Mouse (Mus musculus): ENCODE measurements around the gene Fbxo4. TPM values are rescaled to one million over a fixed set of nuclear protein-coding genes. Genes with fewer than 3 reads are reported as not detected.

The Fbxo4 gene
- polyA plus RNA-seq, 1 experiment from 2014 or later = 18.8 TPM

DNA sequence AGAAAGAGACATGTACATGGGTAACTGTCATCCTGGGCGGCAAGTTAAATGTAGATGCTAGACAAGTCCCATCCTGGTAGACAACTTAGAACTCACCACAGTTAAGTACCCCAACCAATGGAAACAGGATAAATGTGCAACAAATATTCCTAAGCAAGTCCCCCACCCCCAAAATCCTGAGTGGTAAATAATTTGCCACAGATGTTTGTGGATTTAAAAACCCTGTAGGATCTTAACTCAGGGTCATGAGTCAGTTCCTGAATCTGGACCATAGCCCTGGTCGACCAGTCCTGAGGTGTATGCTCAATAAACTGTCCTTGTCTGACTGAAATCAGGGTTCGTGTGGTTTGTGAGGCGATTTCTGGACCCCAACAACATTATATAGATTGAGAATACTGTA is 45.9 kb downstream of the Fbxo4 start:
- no peak overlapping the region for H3K4me3 ChIP-seq (ENCODE audit: low read depth, low read length)
- no peak for TF ChIP-seq CTCF (IDR thresholded peaks at IDR 0.05; ENCODE audit: low read depth)
- H3K27me3 ChIP-seq (replicated peaks; ENCODE audit: control insufficient read depth, insufficient read depth, low read length) = no peaks in the 10 kb centered on the region
- H3K9me3 ChIP-seq (ENCODE audit: control insufficient read depth) = no peaks in the 10 kb centered on the region
- H3K36me3 ChIP-seq (ENCODE audit: control insufficient read depth, insufficient read depth) = no peaks in the 10 kb centered on the region
- no peak overlapping the region for H3K9ac ChIP-seq (ENCODE audit: low read depth, low read length)
- WGBS = 86% methylated on average over 4 of the region's 4 CpGs
- no peak for ATAC-seq
- no peak overlapping the region for H3K27ac ChIP-seq (ENCODE audit: low read depth, low read length)
- no peaks in the 10 kb centered on the region for H3K4me1 ChIP-seq (replicated peaks; ENCODE audit: control insufficient read depth, insufficient read depth, low read length)
- H3K4me2 ChIP-seq (replicated peaks; ENCODE audit: low read depth) = no peak overlapping the region

GRCm38 (mm10) chr15:3931931-3932330 is 47.4 kb downstream of the Fbxo4 start:
- no peaks in the 10 kb centered on the region for H3K27me3 ChIP-seq (replicated peaks; ENCODE audit: control insufficient read depth, insufficient read depth, low read length)
- H3K27ac ChIP-seq (ENCODE audit: low read depth, low read length) = no peak overlapping the region
- no peaks in the 10 kb centered on the region for H3K9me3 ChIP-seq (ENCODE audit: control insufficient read depth)
- no peaks in the 10 kb centered on the region for H3K36me3 ChIP-seq (ENCODE audit: control insufficient read depth, insufficient read depth)
- no peaks in the 10 kb centered on the region for H3K4me1 ChIP-seq (replicated peaks; ENCODE audit: control insufficient read depth, insufficient read depth, low read length)
- no peak for ATAC-seq
- H3K4me2 ChIP-seq (replicated peaks; ENCODE audit: low read depth) = no peak overlapping the region
- no peak overlapping the region for H3K9ac ChIP-seq (ENCODE audit: low read depth, low read length)
- WGBS = 89% methylated on average over 1 of the region's 1 CpGs
- no peak overlapping the region for H3K4me3 ChIP-seq (ENCODE audit: low read depth, low read length)
- no peak for TF ChIP-seq CTCF (IDR thresholded peaks at IDR 0.05; ENCODE audit: low read depth)

Other genes with a start within 250 kb of the Fbxo4 start
- 13.5 and 15.4 TPM in 2 replicates for gene AW549877, start 16.2 kb upstream of the Fbxo4 start, polyA plus RNA-seq (2015; fragmentation: Nextera tagmentation; extraction: Ambion mirVana)
- 44.9 and 49.6 TPM in 2 replicates for gene Oxct1, start 46.8 kb upstream of the Fbxo4 start, polyA plus RNA-seq (2015; fragmentation: Nextera tagmentation; extraction: Ambion mirVana)